Mouse (Mus musculus) lung, postnatal 14 days (tissue): ENCODE measurements at regions not wholly inside any gene's neighbourhood (a gene's known extent, or its start where the extent isn't known, plus 50 kb on each side); places are given as distances from the start of the nearest gene placed in this dataset.

ENCODE experiments used
- DNase-seq: peaks from one replicate; pipeline ENCODE4 v3.0.0; 2021

DNA sequence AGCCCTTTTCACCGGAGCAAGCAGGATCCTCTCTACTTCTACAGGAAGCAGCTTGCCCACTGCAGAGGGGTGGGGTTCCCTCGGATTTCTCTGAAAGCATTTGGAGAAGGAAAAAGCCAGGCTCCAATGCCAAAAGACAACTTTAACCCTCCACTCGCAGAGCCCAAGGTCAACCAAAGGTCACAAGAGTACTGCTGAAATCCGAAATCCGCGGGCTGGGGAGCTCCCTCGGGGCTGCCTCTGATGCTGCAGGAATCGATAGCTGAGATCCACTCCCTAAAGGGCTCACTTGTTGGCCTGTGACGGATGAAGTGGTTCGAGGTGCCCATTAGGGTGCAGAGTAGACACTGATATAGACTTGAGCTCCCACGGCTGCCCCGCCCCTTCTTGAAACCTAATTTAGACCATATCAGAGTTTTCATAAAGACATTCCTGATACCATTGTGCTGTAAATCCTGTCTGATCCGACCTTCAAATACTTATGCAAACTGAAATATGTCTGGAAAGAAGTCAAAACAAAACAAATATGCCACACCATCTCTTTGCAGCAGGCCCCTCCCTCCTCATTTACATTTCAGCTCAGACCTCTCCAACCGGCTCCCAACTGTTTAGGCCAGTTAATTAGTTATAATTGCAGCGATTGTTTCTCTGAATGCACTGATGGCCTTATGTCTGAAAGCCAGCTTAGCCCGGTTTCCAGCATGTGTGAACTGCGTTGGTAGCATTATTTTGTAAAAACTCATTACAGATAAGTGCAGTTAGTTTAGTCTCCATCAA lies 170.8 kb upstream of the Map3k1 start:
- no peak for DNase-seq

DNA sequence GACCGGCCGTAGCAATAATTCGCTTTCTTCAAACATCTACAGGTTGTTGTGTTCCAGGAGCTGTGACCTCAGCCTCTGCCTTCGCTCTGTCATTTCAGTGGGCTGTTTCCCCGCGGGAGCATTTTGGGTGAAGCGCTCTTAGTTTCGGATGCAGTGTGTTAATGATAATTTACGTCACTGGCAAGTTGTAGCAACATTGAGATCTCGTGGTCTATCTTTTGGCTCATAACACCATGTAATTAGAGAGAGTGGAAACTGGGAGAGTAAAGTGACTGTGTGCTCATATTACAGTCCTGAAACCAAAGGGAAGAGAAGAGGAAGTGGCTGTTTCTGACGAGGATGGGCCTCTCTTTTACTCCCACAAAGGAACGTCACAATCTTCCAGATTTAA lies 171.4 kb upstream of the Map3k1 start:
- DNase-seq = no peak

DNA sequence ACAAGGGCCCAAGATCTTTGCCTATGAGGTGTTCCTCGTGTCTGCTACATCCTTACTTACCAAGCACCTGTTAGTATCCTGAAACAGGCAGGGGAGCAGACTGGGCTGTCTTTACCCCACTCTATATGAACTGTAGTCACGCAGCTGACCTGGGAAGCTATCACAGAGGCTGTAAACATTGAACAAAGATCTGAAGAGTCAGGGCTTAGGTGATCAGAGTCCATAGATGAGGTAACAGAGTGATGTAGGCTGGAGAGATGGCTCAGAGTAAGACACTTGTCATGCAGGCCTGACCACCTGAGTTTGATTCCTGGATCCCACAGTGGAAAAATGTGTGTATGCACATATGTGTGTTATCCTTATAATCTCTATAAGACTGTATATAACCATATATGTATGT lies 172.3 kb upstream of the Map3k1 start:
- no peak for DNase-seq

DNA sequence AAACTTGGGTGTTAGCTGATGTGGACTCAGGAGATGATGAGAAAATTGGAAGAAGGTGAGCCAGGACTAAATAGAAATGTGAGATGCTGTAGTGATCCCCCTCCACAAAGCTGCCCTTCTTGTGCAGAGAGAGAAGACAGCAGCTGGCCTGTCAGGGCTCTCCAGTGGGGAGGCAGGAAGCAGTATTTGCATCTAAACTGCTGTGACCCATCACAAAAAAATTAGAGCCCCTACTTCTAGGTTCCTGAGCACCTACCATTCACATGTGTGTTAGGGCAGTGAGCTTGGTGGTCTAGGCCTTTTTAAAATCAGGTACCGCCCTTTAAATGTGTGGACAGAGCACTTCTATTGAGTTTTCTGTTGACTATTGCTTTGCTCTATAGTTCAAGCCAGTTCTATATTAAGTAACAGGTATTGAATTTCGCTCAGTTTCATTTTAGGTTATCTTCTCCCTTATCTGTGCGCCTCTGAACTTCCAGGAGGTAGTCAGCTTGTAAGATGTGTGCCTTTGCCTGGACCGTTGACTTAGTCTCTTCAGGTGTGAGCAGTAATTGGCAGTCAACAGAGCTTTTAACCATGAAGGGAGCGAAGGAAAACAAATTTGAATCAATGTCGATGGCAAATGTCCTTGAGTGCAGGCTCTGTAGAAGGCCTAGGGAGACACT lies 174.1 kb upstream of the Map3k1 start:
- no peak for DNase-seq

DNA sequence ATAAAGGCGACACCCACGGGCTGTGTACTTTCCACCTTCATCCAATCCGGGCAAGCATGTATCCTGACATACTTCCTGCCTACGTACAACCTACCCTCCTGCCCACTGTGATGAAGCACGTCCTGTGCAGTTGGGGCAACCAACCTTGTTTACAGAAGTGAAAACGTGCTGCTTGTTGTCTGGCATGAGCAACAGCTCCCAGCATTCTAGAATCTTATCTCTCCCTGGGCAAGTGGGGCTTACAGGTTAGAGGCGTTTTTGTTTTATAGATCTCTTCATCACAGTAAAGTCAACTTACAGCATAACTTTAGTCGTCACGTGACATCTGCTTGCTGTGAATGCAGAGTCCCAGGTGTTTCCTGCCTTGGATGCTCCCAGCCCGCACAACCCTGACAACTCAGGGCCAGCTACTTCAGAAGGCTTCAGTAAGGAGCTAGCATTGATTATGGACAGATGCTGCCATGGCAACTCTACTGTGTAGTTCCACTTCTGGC lies 175.3 kb upstream of the Map3k1 start:
- no peak for DNase-seq

DNA sequence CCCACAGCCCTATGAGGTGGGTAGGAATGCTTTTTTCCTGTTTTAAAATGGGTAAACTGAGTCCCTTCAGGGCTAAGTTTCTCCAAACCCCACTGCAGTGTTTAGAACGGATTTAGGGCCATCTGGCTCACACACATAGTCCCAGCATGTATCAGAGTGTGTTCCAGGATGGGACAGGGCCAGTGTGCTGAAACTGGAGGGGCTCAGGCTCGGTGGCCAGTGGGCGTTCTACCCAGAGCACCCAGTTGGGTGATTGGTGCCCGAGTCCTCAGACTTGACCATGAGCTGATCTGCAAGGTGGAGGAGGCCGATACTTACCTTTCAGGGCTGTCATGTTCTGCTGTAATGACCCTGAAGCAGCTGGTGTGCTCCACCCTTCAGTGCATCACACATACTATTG lies 176.6 kb upstream of the Map3k1 start:
- DNase-seq = no peak

DNA sequence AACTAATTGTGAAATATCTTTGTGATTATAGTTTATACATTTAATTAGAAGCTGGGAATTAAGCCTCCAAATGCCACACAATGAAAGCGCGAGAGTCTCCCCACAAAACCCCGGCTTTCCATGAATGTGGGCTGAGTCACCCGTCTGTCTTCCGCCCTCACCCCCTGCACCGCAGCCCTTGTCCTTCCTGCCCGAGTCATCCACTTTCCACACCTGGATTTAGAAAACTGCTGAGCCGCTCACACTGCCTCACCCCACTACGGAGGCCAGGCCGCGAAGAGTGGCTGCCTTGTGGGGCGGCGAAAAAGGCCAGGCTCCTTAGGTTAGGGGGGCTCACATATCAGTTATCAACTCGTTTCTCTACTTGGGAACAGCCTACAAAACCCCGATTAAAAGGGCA lies 177.9 kb upstream of the Map3k1 start:
- no peak for DNase-seq

DNA sequence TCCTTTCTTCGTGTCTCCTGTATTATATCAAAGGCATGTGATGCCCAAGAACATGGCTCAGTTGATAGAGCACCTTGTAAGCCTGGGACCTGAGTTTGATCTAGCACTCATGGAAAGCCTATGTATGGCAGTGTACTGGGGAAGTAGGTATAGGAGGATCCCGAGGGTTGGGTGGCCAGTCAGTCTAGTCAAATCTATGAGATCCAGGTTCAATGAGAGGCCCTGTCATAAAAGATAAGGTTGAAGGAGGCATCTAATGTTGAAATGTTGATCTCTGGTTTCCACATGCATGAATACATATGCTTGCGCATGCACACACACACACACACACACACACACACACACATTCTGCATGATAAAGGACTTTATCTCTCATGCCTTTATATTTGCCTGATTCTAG lies 178.6 kb upstream of the Map3k1 start:
- DNase-seq = no peak

DNA sequence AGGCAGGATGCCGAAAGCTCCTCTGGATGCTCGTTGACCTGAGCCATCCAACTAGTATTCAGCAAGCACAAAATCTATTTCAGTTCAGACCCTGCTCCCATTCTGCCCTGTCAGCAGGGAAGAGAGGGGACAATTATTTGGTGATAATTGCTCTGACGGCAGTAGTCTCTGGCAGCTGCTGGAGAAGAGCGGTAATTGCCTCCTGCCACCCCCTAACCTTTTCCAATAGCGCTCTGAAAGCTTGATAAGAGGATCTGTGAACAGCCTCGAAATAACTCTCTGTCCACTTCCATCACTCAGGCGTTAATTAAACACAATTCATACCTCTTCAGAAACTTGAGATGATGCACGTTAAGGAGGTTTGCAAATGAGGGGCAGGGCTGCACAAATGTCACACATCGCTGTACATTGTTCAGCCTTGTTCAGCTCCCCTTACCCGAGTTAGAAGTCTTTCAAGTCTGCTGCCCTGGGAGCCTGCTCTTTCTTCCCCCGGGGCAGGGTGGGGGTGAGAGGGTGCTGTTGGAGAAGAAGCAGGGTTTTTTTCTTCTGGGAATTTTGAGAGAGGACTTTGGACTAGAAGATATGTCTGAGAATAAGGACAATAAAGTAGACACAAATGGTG lies 182.2 kb upstream of the Map3k1 start:
- DNase-seq = no peak

DNA sequence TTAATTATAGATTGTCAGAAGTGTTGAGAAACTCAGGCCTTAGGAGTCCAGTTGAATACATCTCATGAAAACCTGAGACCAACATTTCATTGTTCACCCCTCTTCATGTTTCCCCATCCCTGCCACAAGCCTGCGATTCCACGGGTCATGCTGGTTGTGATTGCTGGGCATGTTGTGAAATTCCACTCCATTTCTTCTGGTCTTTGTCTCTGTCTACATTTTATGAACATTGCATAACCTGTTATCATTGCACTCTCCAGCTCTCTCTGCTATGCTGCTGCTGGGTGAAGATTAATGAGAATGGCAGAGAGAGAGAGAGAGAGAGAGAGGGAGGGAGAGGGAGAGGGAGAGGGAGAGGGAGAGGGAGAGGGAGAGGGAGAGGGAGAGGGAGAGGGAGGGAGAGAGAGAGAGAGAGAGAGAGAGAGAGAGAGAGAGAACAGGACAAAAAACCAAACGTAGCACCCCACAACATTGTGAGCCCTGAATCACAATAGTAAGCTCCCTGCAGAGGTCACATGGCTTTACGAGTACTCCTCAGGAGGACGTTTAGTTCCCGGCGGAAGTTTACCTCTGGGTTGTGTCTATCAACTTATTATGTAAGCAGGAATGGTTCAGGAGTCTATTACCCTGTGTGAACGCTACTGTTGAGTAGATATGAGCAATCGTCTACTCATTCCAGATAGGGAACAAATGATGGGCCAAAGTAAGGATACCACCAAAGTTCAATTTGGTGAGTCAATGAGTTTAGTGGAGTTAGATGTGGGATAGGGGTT lies 183.5 kb upstream of the Map3k1 start:
- no peak for DNase-seq

DNA sequence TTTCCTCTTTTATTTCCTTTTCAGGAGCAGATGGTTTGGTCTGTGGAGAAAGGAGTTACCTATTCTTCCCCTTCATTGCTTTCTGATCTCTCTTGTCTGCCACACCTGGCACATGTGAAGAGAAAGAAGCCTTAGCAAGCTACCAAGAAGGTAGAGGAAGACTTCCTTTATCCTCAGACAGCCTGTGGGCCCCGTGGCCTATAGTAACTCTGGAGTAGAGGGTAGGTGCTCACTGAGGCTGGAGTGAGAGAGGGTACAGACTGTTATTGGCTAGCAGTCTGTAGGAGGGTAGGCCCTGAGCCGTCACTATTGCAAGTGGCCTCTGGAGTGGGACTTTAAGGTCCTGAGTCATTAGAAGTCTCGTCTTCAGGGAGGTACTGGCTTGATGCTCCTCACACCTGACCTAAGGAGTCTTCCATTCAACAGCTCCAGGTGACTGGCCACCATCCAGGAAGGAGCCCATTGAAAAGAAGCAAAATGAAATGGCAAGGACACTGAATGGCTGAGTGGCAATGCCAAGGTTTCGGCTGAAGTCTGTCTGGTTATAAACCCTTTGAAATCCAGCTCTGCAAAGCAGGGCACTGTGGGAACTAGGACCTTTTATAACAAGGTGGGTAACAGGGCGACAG lies 186.2 kb upstream of the Map3k1 start:
- DNase-seq = no peak

DNA sequence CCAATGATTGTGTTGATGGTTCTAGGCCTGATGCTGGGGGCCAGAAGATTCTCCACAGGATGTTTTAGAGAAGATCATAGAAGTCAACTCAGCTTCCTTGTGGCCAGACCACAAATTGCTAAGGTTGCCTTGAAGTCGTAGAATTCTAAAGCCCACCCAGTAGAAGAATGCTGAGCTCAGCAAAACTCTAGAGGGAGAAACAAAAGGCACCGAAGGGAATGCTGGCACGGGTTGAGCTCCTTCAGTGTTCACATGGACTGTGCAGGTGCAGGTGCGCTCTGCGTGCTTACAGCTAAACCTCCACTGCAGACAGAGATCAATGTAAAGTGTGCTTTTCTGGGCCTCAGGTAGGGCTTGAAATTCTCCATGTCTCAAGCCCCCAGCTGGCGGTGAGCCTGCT lies 186.9 kb upstream of the Map3k1 start:
- DNase-seq = no peak

DNA sequence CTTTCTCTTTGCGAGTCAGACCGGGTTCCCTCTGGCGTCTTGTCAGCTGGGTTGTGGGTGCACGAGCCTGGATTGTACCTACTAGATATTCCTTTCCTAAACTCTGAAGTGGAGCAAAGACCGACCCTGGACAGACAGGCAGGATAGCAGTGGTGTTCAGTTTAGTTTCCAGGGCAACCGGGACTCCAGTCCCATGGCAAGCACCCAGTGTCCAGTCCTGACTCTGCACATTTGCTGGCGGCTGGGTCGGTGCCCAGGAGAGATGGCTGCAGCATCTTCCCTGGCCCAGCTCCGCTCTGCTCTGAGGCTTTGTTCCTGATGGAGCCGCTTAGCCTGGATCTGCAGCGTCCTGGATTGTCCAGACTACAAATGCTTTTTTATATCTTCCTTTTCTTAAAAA lies 188.1 kb upstream of the Map3k1 start:
- peak; percentile 59 for DNase-seq

DNA sequence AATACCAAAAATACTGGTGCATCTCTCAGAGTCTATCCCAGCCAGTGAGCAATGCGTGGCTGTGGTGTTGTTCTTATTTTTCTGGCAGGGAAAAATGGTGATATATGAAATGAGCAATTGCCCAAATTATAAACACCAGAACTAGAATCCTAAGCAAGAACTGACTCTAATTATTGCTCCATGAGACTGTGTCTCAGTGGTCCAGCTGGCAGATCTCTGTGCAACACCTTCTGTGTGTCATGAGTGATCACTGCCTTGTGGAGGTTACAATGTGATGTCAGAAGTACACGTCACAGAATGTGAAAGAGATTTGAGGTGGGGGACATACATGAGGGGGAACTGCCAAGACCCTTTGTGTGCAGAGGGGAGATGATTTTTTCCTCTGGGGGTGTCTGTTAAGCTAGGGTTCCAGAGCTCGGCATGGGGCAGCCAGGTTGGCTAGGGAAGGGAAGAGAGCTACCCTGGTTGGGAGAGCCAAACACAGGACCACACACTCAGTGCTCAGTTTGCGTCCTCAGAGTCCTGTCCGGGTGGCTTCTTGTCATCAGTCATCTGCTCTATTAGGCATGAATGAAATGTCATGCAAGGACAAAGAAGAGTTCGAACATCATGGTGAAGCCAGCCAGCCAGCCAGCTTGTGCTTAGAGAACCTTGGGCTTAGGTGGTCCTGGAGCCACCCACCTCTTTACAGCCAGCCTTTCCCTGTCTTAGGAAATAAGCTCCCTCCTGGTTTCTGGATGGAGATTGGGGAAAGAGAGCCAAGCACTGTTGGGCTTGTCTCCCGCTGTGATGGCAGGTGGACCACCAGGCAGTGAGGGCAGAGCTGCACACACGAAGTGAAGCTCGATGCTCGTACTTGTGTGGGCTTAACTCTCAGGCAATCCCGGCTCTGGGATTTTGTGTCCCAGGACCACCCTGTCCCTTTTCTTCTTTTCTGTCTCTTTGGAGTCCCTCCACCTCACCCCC lies 189.5 kb upstream of the Map3k1 start:
- DNase-seq = no peak

DNA sequence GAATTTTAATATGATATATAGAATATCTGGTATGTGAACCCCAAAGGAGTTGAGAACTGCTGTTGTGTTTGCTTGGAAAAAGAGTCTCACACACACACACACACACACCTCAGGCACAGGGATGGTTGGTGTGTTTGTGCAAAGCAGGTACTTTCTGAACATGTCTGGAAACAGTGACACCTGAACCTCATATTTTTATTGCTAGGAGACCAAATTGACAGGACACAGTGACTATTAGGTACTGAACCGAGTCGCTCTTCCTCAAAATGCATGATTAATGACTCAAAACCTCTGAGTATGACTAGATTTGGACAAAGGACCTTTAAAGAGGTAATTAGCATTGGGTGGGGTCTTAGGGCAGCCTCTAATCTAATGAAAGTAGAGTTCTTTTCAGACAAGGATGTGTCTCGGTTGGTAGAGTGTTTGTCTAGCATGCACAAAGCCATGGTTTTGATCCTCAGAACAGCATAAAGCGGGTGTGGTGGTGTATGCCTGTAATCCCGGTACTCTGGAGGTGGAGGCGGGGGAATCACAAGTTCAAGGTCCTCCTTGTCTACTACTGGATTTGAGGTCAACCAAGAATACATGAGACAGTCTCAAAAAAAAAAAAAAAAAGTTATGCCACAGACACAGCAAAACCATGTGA lies 191.0 kb upstream of the Map3k1 start:
- DNase-seq = no peak

DNA sequence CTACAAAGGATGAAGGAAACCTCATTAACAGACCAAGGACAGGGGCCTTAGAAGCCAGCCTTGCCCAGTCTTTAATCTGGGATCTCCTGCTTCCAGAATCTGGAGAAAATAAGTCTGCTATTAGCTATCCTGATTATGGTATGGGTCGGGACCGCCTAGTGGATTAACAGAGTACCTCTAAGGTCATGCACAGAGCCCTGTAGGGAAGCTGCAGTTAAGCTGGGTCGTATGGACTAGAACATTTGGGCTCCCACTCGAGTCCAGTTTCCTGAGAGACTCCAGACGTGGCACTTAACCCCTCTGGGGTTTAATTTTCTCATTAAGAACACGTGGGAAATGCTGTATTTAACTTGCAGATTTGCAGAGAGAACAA lies 191.5 kb upstream of the Map3k1 start:
- DNase-seq = no peak

DNA sequence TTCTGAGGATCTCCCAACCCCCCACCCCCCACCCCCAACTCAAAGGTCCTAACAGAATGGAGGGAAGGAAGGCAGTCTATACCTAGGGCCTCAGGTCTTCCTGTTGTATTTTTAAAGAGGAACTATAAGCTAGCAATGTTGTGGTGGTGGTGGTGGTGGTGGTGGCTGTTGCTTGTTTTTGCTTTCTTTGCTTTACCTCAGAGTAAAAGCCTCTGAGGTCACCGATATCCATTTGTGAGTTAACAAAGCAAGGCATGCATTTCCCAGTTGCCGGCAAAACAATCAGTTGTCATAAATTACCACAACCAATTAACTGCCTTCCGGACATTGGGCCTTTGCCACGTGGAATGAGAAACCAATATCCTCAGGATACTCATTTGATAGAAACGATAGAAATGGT lies 191.9 kb upstream of the Map3k1 start:
- no peak for DNase-seq

DNA sequence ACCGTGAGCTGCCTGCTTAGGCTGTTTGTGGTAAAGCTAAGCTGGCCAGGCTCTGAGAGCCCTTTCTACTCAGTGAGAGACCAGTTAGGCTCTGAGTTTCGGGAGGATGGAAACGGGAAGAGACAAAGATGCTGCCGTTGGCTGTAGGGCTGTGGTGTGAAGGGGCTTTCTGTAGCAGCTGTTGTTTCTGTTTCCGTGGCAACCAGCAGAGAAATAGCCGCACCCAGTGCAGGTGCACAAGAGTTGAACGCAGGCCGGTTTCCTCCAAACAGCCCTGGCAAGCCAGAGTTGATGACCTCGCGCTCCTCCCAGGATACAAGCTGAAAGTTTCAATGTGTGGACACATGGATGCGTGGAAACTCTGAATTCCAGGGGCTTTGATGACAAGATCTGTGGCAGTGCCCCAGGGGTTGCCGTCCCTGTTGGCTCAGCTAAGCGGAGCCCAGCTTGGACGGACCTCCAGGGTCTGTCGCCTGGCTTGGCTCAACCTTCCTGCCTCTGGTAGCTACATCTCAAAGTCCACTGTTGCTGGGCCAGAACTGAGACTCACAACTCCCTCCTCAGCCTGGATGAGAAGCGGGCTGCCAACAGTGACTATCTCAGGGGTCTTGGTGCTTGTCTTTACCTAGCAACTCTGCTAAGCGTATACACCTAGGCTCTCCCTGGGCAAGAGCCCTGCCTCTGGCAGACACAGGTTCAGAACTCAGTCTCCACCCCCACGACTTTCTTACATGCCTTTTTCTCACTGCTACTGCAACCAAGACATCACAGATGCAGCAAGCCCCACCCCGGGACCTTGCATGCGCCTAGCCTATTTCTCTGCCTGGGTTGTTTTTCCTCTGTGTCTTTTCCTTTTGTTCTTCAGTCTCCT lies 192.6 kb upstream of the Map3k1 start:
- no peak for DNase-seq

DNA sequence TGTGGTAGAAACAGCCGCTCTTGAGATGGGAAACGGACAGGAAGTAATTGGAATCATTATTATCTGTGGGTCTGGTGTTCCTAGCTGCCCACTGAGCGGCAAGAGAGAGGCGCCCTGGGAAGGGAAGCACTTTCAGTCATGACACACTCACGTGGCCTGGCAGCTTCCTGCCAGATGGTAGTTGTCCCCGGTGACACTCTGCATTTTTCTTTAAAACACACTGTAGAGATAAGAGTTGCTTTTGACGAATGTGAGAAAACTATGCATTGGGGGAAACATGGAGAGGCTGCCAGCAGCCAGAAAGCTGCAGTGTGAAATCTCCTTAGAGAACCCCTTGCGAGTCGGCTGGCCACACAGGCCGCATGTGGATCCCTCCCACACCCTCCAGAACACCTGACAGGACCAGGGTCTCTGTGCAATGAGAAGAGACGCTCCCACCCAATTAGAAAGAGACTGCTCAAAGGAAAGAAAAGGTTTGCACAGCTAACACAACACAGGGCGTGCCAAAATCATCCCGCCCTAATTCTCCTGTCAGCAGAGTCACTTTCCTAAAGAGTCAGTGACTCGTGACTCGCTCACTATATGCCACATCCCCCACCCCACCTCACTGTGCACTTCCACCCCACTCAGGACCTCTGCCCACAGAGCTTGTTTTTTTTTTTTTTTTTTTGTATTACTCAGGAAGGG lies 194.0 kb upstream of the Map3k1 start:
- DNase-seq = no peak

DNA sequence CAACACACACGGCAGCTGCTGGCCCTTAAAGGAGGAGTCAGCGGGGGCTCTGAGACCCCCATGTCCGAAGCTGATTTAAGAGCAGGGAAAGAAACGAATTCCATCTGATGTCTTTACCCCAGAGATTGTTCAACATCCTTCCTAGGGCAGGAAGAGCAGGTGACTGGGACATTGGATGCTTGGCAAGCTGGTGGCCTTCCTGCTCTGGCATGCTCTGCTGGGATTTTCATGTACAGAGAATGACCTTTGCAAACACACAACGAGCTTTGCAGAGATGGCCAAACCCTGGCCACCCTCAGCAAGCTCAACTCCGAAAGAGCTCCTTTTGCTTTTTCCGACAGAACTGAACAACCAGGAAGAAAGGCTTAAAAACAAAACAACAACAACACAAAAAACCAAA lies 194.7 kb upstream of the Map3k1 start:
- no peak for DNase-seq
